Mouse (Mus musculus) spleen, adult 2 months (tissue): ENCODE measurements around the gene Tnfrsf13c. TPM values are rescaled to one million over a fixed set of nuclear protein-coding genes. Genes with fewer than 3 reads are reported as not detected.

Experiments
- DNase-seq, 2 experiments: peaks; one replicate each; pipeline versions ENCODE4 v3.0.0 to v3.0.0-alpha.2; 2012 to 2021; ENCODE audit warnings: low spot score in 2 of 2, low read depth in 1 of 2
- H3K27ac ChIP-seq: fragments of 200-500 bp; 2 replicates; pipeline ENCODE4 v1.5.1; 2012; ENCODE audit warnings: low read length, inconsistent platforms; ENCODE audit not compliant: insufficient read depth
- H3K27me3 ChIP-seq: fragments of 200-500 bp; 2 replicates; pipeline ENCODE4 v1.6.1; 2012; ENCODE audit warnings: mild to moderate bottlenecking, moderate library complexity, low read length, inconsistent platforms; ENCODE audit not compliant: control insufficient read depth, insufficient read depth
- H3K36me3 ChIP-seq: fragments of 200-500 bp; 2 replicates; pipeline ENCODE4 v1.6.1; 2012; ENCODE audit warnings: mild to moderate bottlenecking, low read length, inconsistent platforms; ENCODE audit not compliant: control insufficient read depth, insufficient read depth
- H3K4me1 ChIP-seq: fragments of 200-500 bp; 2 replicates; pipeline ENCODE4 v1.6.1; 2011; ENCODE audit warnings: inconsistent platforms; ENCODE audit not compliant: control insufficient read depth, insufficient read depth, insufficient read length
- H3K4me3 ChIP-seq: fragments of 200-500 bp; 2 replicates; pipeline ENCODE4 v1.5.1; 2011; ENCODE audit warnings: mild to moderate bottlenecking, inconsistent platforms; ENCODE audit not compliant: insufficient read depth, insufficient read length; ENCODE audit errors: extremely low read depth
- CTCF ChIP-seq: fragments of 200-500 bp; IDR thresholded peaks from 2 replicates; pipeline ENCODE4 v1.5.1; 2011; ENCODE audit warnings: mild to moderate bottlenecking, inconsistent platforms; ENCODE audit not compliant: insufficient read depth, insufficient read length, insufficient replicate concordance; ENCODE audit errors: extremely low read depth
- POLR2A ChIP-seq: fragments of 200-500 bp; IDR thresholded peaks from 2 replicates; pipeline ENCODE4 v1.6.1; 2011; ENCODE audit warnings: low read depth, low read length, inconsistent platforms
- WGBS: fragments of 180-500 bp; shearing (Covaris S2); methylation state at CpG from one replicate; pipeline ENCODE4 v1.1.7; 2018; 5-methylcytosine and 5-hydroxymethylcytosine counted together
- polyA plus RNA-seq: library from polyadenylated mRNA; depleted of rRNA; stranded (reverse); fragments of >200 nt; gene quantifications from 2 replicates; pipeline ENCODE4 v1.2.3, GENCODE M21; 2012; rRNA removed

Gene Tnfrsf13c
- polyA plus RNA-seq = 120 and 179 TPM in 2 replicates

- Histone ChIP-seq H3K27me3 (no peaks in the 10 kb centered on the region), H3K4me3 (peak within 1 kb of the TSS; percentile 67), H3K4me1 (peaks cover 45% of the 10 kb centered on the region; the same call in 1 of the 2 replicates), H3K27ac (peak within 1 kb of the TSS; percentile 84), H3K36me3 (peaks cover 5% of the 10 kb centered on the region; the same call in 1 of the 2 replicates)
- WGBS = 1% methylated on average over 42 of the region's 44 CpGs
- TF ChIP-seq POLR2A (peak; percentile 94), CTCF (no peak)
- peak; percentile 55 to 94 for DNase-seq
These were observed at the start of gene Tnfrsf13c for GRCm38 (mm10) chr15:82223657-82224601. TSS of gene Tnfrsf13c (minus strand) at chr15:82224369.

- Histone ChIP-seq H3K4me1 (no peaks in the 10 kb centered on the region; the same call in none of the 2 replicates), H3K36me3 (no peaks in the 10 kb centered on the region), H3K27me3 (peaks cover 12% of the 10 kb centered on the region), H3K27ac (no peak overlapping the region), H3K4me3 (no peak overlapping the region)
- WGBS = 79% methylated on average over 6 of the region's 6 CpGs
- no peak for DNase-seq
- TF ChIP-seq POLR2A = no peak
- no peak for TF ChIP-seq CTCF
These were observed 48.1 kb upstream of the Tnfrsf13c start for GRCm38 (mm10) chr15:82272295-82272694.

- DNase-seq = peak in 1 of 2 experiments; percentile 50
- 16% methylated on average over 5 of the region's 5 CpGs for WGBS
- peak; percentile 87 for TF ChIP-seq CTCF
- no peak for TF ChIP-seq POLR2A
- peaks cover 12% of the 10 kb centered on the region for H3K27me3 ChIP-seq
- no peaks in the 10 kb centered on the region; the same call in none of the 2 replicates for H3K4me1 ChIP-seq
- H3K36me3 ChIP-seq = no peaks in the 10 kb centered on the region
- H3K27ac ChIP-seq = no peak overlapping the region
- no peak overlapping the region for H3K4me3 ChIP-seq
These were observed 47.0 kb upstream of the Tnfrsf13c start for GRCm38 (mm10) chr15:82271201-82271600.

GRCm38 (mm10) chr15:82268783-82269182, 44.6 kb upstream of the Tnfrsf13c start:
- no peak for TF ChIP-seq CTCF
- TF ChIP-seq POLR2A = no peak
- no peak for DNase-seq
- Histone ChIP-seq H3K27me3 (no peaks in the 10 kb centered on the region), H3K27ac (no peak overlapping the region), H3K36me3 (no peaks in the 10 kb centered on the region), H3K4me3 (no peak overlapping the region), H3K4me1 (no peaks in the 10 kb centered on the region)
- 57% methylated on average over 9 of the region's 9 CpGs for WGBS

GRCm38 (mm10) chr15:82268185-82268584, 44.0 kb upstream of the Tnfrsf13c start:
- TF ChIP-seq POLR2A (no peak), CTCF (no peak)
- H3K36me3 ChIP-seq = no peaks in the 10 kb centered on the region
- 75% methylated on average over 3 of the region's 3 CpGs for WGBS
- no peaks in the 10 kb centered on the region for H3K27me3 ChIP-seq
- no peak overlapping the region for H3K4me3 ChIP-seq
- no peak for DNase-seq
- H3K27ac ChIP-seq = no peak overlapping the region
- H3K4me1 ChIP-seq = no peaks in the 10 kb centered on the region

- H3K27ac ChIP-seq = no peak overlapping the region
- 12% methylated on average over 6 of the region's 6 CpGs for WGBS
- TF ChIP-seq POLR2A (no peak), CTCF (peak; percentile 76; the same call in 1 of the 2 replicates)
- H3K27me3 ChIP-seq = no peaks in the 10 kb centered on the region
- H3K4me1 ChIP-seq = no peaks in the 10 kb centered on the region
- H3K36me3 ChIP-seq = no peaks in the 10 kb centered on the region
- peak in 1 of 2 experiments; percentile 50 for DNase-seq
- H3K4me3 ChIP-seq = no peak overlapping the region
These were observed 42.2 kb upstream of the Tnfrsf13c start for GRCm38 (mm10) chr15:82266356-82266755.

- Histone ChIP-seq H3K4me3 (no peak overlapping the region), H3K36me3 (no peaks in the 10 kb centered on the region), H3K27ac (no peak overlapping the region), H3K27me3 (no peaks in the 10 kb centered on the region), H3K4me1 (no peaks in the 10 kb centered on the region; the same call in 1 of the 2 replicates)
- WGBS = 11% methylated on average over 16 of the region's 16 CpGs
- TF ChIP-seq CTCF = peak; percentile 98
- no peak for TF ChIP-seq POLR2A
- peak; percentile 29 to 69 for DNase-seq
These were observed 35.3 kb upstream of the Tnfrsf13c start for GRCm38 (mm10) chr15:82259510-82259909.
